Mouse (Mus musculus) stomach, postnatal 0 days (tissue): ENCODE results near the gene Olfr434. TPM values are rescaled to one million over a fixed set of nuclear protein-coding genes. Genes with fewer than 3 reads are reported as not detected.
"Not testable (repeated sequence)": the region's sequence is repeated elsewhere in the genome, so short reads cannot be mapped to it uniquely, and the experiment has no call there.

Experiments
- ATAC-seq: fragments of 200-750 bp; cut with Nextera tagmentation; 2 replicates; pipeline ENCODE4 v1.8.0; 2017; ENCODE audit not compliant: low FRiP score, low TSS enrichment
- DNase-seq: peaks from one replicate; pipeline ENCODE4 v3.0.0-alpha.2; 2016; ENCODE audit warnings: low spot score
- H3K27ac ChIP-seq: fragments of 300-500 bp; sonication (generic); replicated peaks from 2 replicates; pipeline ENCODE4 v1.5.1; 2014; ENCODE audit warnings: mild to moderate bottlenecking, control low read depth
- H3K27me3 ChIP-seq: fragments of 300-500 bp; sonication (generic); 2 replicates; pipeline ENCODE4 v1.6.1; 2014; ENCODE audit warnings: low read length; ENCODE audit not compliant: control insufficient read depth, insufficient read depth
- H3K36me3 ChIP-seq: fragments of 300-500 bp; sonication (generic); 2 replicates; pipeline ENCODE4 v1.6.1; 2014; ENCODE audit warnings: low read length, mixed read lengths; ENCODE audit not compliant: control insufficient read depth, insufficient read depth
- H3K4me1 ChIP-seq: fragments of 300-500 bp; sonication (generic); replicated peaks from 2 replicates; pipeline ENCODE4 v1.6.1; 2014; ENCODE audit warnings: antibody characterized with exemption; ENCODE audit not compliant: control insufficient read depth, insufficient read depth
- H3K4me2 ChIP-seq: fragments of 300-500 bp; sonication (generic); replicated peaks from 2 replicates; pipeline ENCODE4 v1.6.1; 2014; ENCODE audit warnings: low read depth, mild to moderate bottlenecking, control low read depth, moderate library complexity
- H3K4me3 ChIP-seq: fragments of 300-500 bp; sonication (generic); 2 replicates; pipeline ENCODE4 v1.5.1; 2014; ENCODE audit warnings: low read depth, low read length, control low read depth
- H3K9ac ChIP-seq: fragments of 300-500 bp; sonication (generic); 2 replicates; pipeline ENCODE4 v1.6.1; 2014; ENCODE audit warnings: mild to moderate bottlenecking, low read length, control low read depth, mixed read lengths
- H3K9me3 ChIP-seq: fragments of 300-500 bp; sonication (generic); 2 replicates; pipeline ENCODE4 v1.6.1; 2016; ENCODE audit warnings: low read length; ENCODE audit not compliant: control insufficient read depth
- CTCF ChIP-seq: IDR thresholded peaks from 2 replicates; pipeline ENCODE4 v1.5.1; 2016; ENCODE audit warnings: antibody characterized with exemption, low read depth, mild to moderate bottlenecking, moderate library complexity
- EP300 ChIP-seq: optimal IDR thresholded peaks from 2 replicates; pipeline ENCODE3; 2016; ENCODE audit warnings: antibody characterized with exemption
- WGBS: fragments of 180-500 bp; shearing (Covaris S2); extraction: QIAGEN DNeasy Blood & Tissue Kit; methylation state at CpG from one replicate; pipeline ENCODE4 v1.1.7; 2014; 5-methylcytosine and 5-hydroxymethylcytosine counted together
- polyA plus RNA-seq: library from polyadenylated mRNA; unstranded; fragments of >200 nt; fragmentation: Nextera tagmentation; extraction: Ambion mirVana; gene quantifications from 2 replicates; pipeline ENCODE4 v1.2.1, GENCODE M21; 2015

Gene Olfr434
- not detected in 2 replicates for polyA plus RNA-seq

- not testable (repeated sequence) for ATAC-seq, H3K9me3 ChIP-seq, H3K36me3 ChIP-seq, H3K27ac ChIP-seq, H3K9ac ChIP-seq, H3K27me3 ChIP-seq, DNase-seq, H3K4me1 ChIP-seq, H3K4me2 ChIP-seq, H3K4me3 ChIP-seq
Measured at GRCm38 (mm10) chr6:43212873-43213272, at the start of gene Olfr434. Olfr434 (plus strand) TSS chr6:43213021.

- no peaks in the 10 kb centered on the region for H3K4me1 ChIP-seq
- ATAC-seq (no peak), DNase-seq (no peak)
- no peaks in the 10 kb centered on the region for H3K36me3 ChIP-seq
- H3K4me2 ChIP-seq = no peak overlapping the region
- no peak overlapping the region for H3K27ac ChIP-seq
- no peaks in the 10 kb centered on the region for H3K9me3 ChIP-seq
- no peaks in the 10 kb centered on the region for H3K27me3 ChIP-seq
- WGBS = 84% methylated on average over 4 of the region's 4 CpGs
- no peak overlapping the region for H3K4me3 ChIP-seq
- TF ChIP-seq EP300 (no peak), CTCF (no peak)
- H3K9ac ChIP-seq = no peak overlapping the region
Measured at GRCm38 (mm10) chr6:43167246-43167645, 45.6 kb upstream of the Olfr434 start.

- 54% methylated on average over 4 of the region's 4 CpGs for WGBS
- no peak within 1 kb of the TSS for H3K4me2 ChIP-seq
- H3K27me3 ChIP-seq = no peaks in the 10 kb centered on the region
- no peak within 1 kb of the TSS for H3K9ac ChIP-seq
- H3K27ac ChIP-seq = no peak within 1 kb of the TSS
- no peaks in the 10 kb centered on the region for H3K4me1 ChIP-seq
- H3K4me3 ChIP-seq = no peak within 1 kb of the TSS
- DNase-seq = no peak
- TF ChIP-seq EP300 = no peak
- TF ChIP-seq CTCF = no peak
- H3K36me3 ChIP-seq = no peaks in the 10 kb centered on the region
- no peak for ATAC-seq
- H3K9me3 ChIP-seq = no peaks in the 10 kb centered on the region
Measured at GRCm38 (mm10) chr6:43171840-43172239, 41.0 kb upstream of the Olfr434 start, which contains the start of gene Olfr13. Olfr13 (plus strand) TSS chr6:43172140.

GRCm38 (mm10) chr6:43178129-43178528 is 34.7 kb upstream of the Olfr434 start:
- Histone ChIP-seq H3K27ac (no peak overlapping the region), H3K36me3 (no peaks in the 10 kb centered on the region), H3K4me1 (no peaks in the 10 kb centered on the region), H3K9ac (no peak overlapping the region), H3K4me3 (no peak overlapping the region), H3K27me3 (no peaks in the 10 kb centered on the region), H3K9me3 (no peaks in the 10 kb centered on the region), H3K4me2 (no peak overlapping the region)
- ATAC-seq (no peak), DNase-seq (no peak)
- 73% methylated on average over 1 of the region's 1 CpGs for WGBS
- TF ChIP-seq EP300 (no peak), CTCF (no peak)

- no peaks in the 10 kb centered on the region for H3K36me3 ChIP-seq
- ATAC-seq = no peak
- no peak overlapping the region for H3K9ac ChIP-seq
- H3K27me3 ChIP-seq = no peaks in the 10 kb centered on the region
- WGBS = 47% methylated on average over 6 of the region's 6 CpGs
- no peaks in the 10 kb centered on the region for H3K9me3 ChIP-seq
- no peak overlapping the region for H3K27ac ChIP-seq
- TF ChIP-seq CTCF (no peak), EP300 (no peak)
- DNase-seq = no peak
- H3K4me3 ChIP-seq = no peak overlapping the region
- no peak overlapping the region for H3K4me2 ChIP-seq
- no peaks in the 10 kb centered on the region for H3K4me1 ChIP-seq
Measured at GRCm38 (mm10) chr6:43178584-43179501, 34.0 kb upstream of the Olfr434 start.

GRCm38 (mm10) chr6:43190986-43191385 is 21.8 kb upstream of the Olfr434 start:
- no peaks in the 10 kb centered on the region for H3K9me3 ChIP-seq
- no peaks in the 10 kb centered on the region for H3K4me1 ChIP-seq
- H3K4me2 ChIP-seq = no peak overlapping the region
- H3K36me3 ChIP-seq = no peaks in the 10 kb centered on the region
- DNase-seq = no peak
- no peak overlapping the region for H3K27ac ChIP-seq
- no peak overlapping the region for H3K9ac ChIP-seq
- WGBS = 46% methylated on average over 3 of the region's 3 CpGs
- no peak for ATAC-seq
- no peak overlapping the region for H3K4me3 ChIP-seq
- no peaks in the 10 kb centered on the region for H3K27me3 ChIP-seq
- TF ChIP-seq EP300 (no peak), CTCF (no peak)
